Comparison of ENCODE assay signal across 21 mouse cellular contexts in the genomic region with DNA sequence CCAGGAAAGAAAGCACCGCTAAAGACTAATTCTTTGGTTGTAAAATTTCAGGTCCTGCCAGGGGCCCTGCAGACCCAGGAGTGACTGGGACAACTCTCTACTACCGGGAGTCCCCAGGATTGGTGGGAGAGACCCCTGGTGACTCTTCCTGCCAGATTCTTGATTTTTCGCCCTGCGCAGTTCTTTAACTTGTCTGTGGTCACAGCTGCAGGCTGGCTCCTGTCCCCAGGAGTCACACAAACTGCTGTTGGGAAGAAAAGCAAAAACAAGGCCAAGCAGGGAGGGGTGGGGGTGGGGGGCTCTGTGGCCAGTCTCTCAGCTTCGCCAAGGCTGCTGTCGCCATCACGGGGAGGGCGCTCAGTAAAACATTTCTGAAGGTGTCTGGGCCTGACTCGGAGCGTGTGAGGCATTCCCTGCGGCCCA. TPM values are rescaled to one million over a fixed set of nuclear protein-coding genes. Genes with fewer than 3 reads are reported as not detected.
DNase-seq lines count a peak whose midpoint lies in the region; ATAC-seq and TF ChIP-seq lines count a peak whose summit lies in the region.
"Had no signal": no experiment of that assay in that cellular context is flagged by ENCODE, and none has a peak within 500 bp of the region (broad histone marks: within the 10 kb centered on the region; RNA-seq: fewer than 3 reads in every experiment).

No protein-coding gene starts in this region.

- H3K4me3 ChIP-seq in heart, postnatal 0 days (ENCODE audit: low read depth, low read length) = no peak overlapping the region
- H3K4me3 ChIP-seq in midbrain, embryonic 10.5 days = no peak overlapping the region
- no peak overlapping the region for H3K4me3 ChIP-seq in midbrain, embryonic 13.5 days (replicated peaks)
- H3K4me3 ChIP-seq: gastrocnemius, adult 2 months; left cerebral cortex, adult 2 months had no signal

- WGBS in heart, postnatal 0 days = 18% methylated on average over 11 of the region's 11 CpGs
- under 1% methylated on average over 11 of the region's 11 CpGs for WGBS in midbrain, embryonic 10.5 days
- WGBS in midbrain, embryonic 13.5 days = 0% methylated on average over 11 of the region's 11 CpGs

- 0 out of 2 replicates have a peak overlapping the region, but pooled peaks have one; percentile 9 for H3K9ac ChIP-seq in heart, postnatal 0 days (replicated peaks; ENCODE audit: low read depth, low read length)
- H3K9ac ChIP-seq in midbrain, embryonic 13.5 days (replicated peaks) = no peak overlapping the region

- H3K36me3 ChIP-seq in heart, postnatal 0 days (replicated peaks; ENCODE audit: control insufficient read depth, insufficient read depth, low read length) = no peaks in the 10 kb centered on the region
- H3K36me3 ChIP-seq in midbrain, embryonic 10.5 days = no peaks in the 10 kb centered on the region
- no peaks in the 10 kb centered on the region for H3K36me3 ChIP-seq in midbrain, embryonic 13.5 days

- H3K27me3 ChIP-seq in heart, postnatal 0 days (ENCODE audit: control insufficient read depth, insufficient read depth, low read length) = peaks cover 96% of the 10 kb centered on the region
- peaks cover 100% of the 10 kb centered on the region for H3K27me3 ChIP-seq in midbrain, embryonic 10.5 days (ENCODE audit: low read depth, poor library complexity, severe bottlenecking)
- peaks cover 100% of the 10 kb centered on the region for H3K27me3 ChIP-seq in midbrain, embryonic 13.5 days

- TF ChIP-seq EP300 in heart, postnatal 0 days (IDR thresholded peaks at IDR 0.05; ENCODE audit: low read depth) = no peak

- no peak for TF ChIP-seq CTCF in heart, postnatal 0 days (IDR thresholded peaks at IDR 0.05; ENCODE audit: low read depth)

- intact Hi-C loops in heart, postnatal 10 days (cut with DNase I) = no loop called here
- intact Hi-C loops in heart, postnatal 25 days (cut with DNase I) = no loop called here

- H3K9me3 ChIP-seq in heart, postnatal 0 days (replicated peaks; ENCODE audit: control insufficient read depth, low read length) = no peaks in the 10 kb centered on the region
- H3K9me3 ChIP-seq in midbrain, embryonic 10.5 days (replicated peaks) = no peaks in the 10 kb centered on the region
- H3K9me3 ChIP-seq in midbrain, embryonic 13.5 days = no peaks in the 10 kb centered on the region

- ATAC-seq in heart, postnatal 0 days (ENCODE audit: insufficient read depth, low read depth) = no peak
- no peak for ATAC-seq in midbrain, embryonic 13.5 days

- 0 out of 2 replicates have a peak, but pooled peaks cover 4% of the 10 kb centered on the region for H3K4me1 ChIP-seq in heart, postnatal 0 days (ENCODE audit: control insufficient read depth, insufficient read depth)
- peaks cover 19% of the 10 kb centered on the region for H3K4me1 ChIP-seq in midbrain, embryonic 10.5 days
- H3K4me1 ChIP-seq in midbrain, embryonic 13.5 days (replicated peaks) = no peaks in the 10 kb centered on the region

- peak overlapping the region; percentile 1; the same call in 1 of the 2 replicates for H3K27ac ChIP-seq in heart, postnatal 0 days (ENCODE audit: low read depth)
- no peak overlapping the region for H3K27ac ChIP-seq in midbrain, embryonic 10.5 days (replicated peaks)
- no peak overlapping the region for H3K27ac ChIP-seq in midbrain, embryonic 13.5 days
- H3K27ac ChIP-seq: gastrocnemius, adult 2 months; left cerebral cortex, adult 2 months had no signal

- peak; percentile 83 for DNase-seq in heart, adult 11 months
- no peak for DNase-seq in heart, postnatal 10 days
- DNase-seq in heart, postnatal 0 days (ENCODE audit: low spot score) = no peak
- no peak for DNase-seq in heart, postnatal 25 days (ENCODE audit: low spot score)
- peak; percentile 33 for DNase-seq in midbrain, embryonic 10.5 days (ENCODE audit: low spot score)
- DNase-seq in right cerebral cortex, adult 18-20 months = no peak
- DNase-seq in gastrocnemius, postnatal 10 days = no peak
- DNase-seq: adrenal gland, postnatal 25 days; cerebellum, adult 18-20 months; cerebellum, postnatal 36 days; gastrocnemius, adult 2 months; kidney, adult 2 months; kidney, postnatal 14 days; thymus, postnatal 4 days had no signal

- H3K4me2 ChIP-seq in heart, postnatal 0 days (ENCODE audit: low read depth, low read length) = 0 out of 2 replicates have a peak overlapping the region, but pooled peaks have one; percentile 8
- no peak overlapping the region for H3K4me2 ChIP-seq in midbrain, embryonic 13.5 days (replicated peaks)

RNA-seq across cellular contexts. Expression of gene Tbx5, which starts 32.2 kb away (rescaled TPM):
- 10 to 100 TPM; 28.0 to 32.2 TPM for total RNA-seq in heart, postnatal 10 days (2021)
- 17.3 and 22.8 TPM in 2 replicates for total RNA-seq in heart, postnatal 0 days (2014; rRNA removed; ENCODE audit: low replicate concordance)
- polyA plus RNA-seq in heart, postnatal 0 days (2015; fragmentation: Nextera tagmentation; extraction: Ambion mirVana) = 29.2 and 31.1 TPM in 2 replicates
- total RNA-seq in heart, postnatal 25 days (2021) = 10 to 100 TPM; 29.0 to 33.6 TPM
- polyA plus RNA-seq in midbrain, embryonic 10.5 days (2016; fragmentation: Nextera tagmentation; extraction: Ambion mirVana) = 0.10 and 0.20 TPM in 2 replicates
- polyA plus RNA-seq in midbrain, embryonic 13.5 days (2015; fragmentation: Nextera tagmentation; extraction: Ambion mirVana) = not detected in 2 replicates
- under 1 TPM in 1 of 2 experiments, not detected in 1; 0.12 TPM for total RNA-seq in gastrocnemius, postnatal 10 days (2021)
- total RNA-seq: hematopoietic stem cell, adult 5-6 weeks; layer of hippocampus, adult 8-10 months; left cerebral cortex, adult 2 months; liver, adult 2 months; megakaryocyte progenitor cell, adult 5-6 weeks; midbrain, postnatal 0 days had no signal
- polyA plus RNA-seq: liver, adult 2 months had no signal

Comparison
In these comparisons a context has a peak if more than half of its experiments do, and no peak if none do; other contexts are left out.
1. DNase-seq: peak in heart, adult 11 months (single experiment) and midbrain, embryonic 10.5 days (single experiment); none in heart, postnatal 10 days (0 of 2), heart, postnatal 0 days (single experiment), heart, postnatal 25 days (single experiment), right cerebral cortex, adult 18-20 months (single experiment) and gastrocnemius, postnatal 10 days (single experiment).
2. RNA of gene Tbx5, which starts 32.2 kb away (total RNA-seq): 29.0 to 33.6 TPM in heart, postnatal 25 days, 28.0 to 32.2 TPM in heart, postnatal 10 days and 17.3 to 22.8 TPM in heart, postnatal 0 days; 0.12 TPM in gastrocnemius, postnatal 10 days; every median in the first group is over 10 times any median in the second.